Mouse (Mus musculus) megakaryocyte, embryonic 14.5 days (primary cell): ENCODE measurements around the gene Gngt2.

Source experiments
- FLI1 ChIP-seq: IDR thresholded peaks from 2 replicates; pipeline ENCODE4 v1.6.1; 2012; ENCODE audit warnings: low read length, inconsistent platforms, mixed read lengths
- GATA1 ChIP-seq: IDR thresholded peaks from 3 replicates; pipeline ENCODE4 v1.6.1; 2012; ENCODE audit warnings: mixed read lengths, low read length, inconsistent platforms, borderline replicate concordance

GRCm38 (mm10) chr11:95824071-95824876, 12.7 kb upstream of the Gngt2 start, which contains the start of gene Phospho1:
- no peak for TF ChIP-seq FLI1
- no peak for TF ChIP-seq GATA1
